Mouse (Mus musculus) retina, embryonic 14.5 days (tissue): ENCODE measurements around the gene Foxm1.

ENCODE experiments used
- DNase-seq: peaks from one replicate; pipeline ENCODE4 v3.0.0-alpha.2; 2015; ENCODE audit warnings: low spot score

Gene Foxm1

DNA sequence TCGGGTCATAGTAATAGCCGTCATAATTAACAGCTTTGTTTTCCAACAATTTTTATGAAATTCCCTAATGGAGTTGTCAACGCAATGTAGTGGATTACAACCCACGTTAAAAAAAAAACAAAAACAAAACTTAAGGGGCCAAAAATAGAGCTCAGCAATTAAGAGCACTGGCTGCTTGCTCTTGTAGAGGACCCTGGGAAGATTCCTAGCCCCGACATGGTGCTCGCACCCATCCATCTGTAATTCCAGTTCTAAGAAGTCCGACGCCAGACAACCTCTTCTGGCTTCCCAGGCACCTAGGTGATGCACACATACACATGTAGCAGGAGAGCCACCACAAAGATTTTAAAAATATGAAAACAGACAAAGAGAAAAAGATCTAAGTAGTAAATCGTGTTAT, 62.3 kb downstream of the Foxm1 start:
- DNase-seq: no peak
